Mouse (Mus musculus) lung, postnatal 10 days (tissue): ENCODE measurements around the gene Ptprd.

Experiments
- DNase-seq: peaks from one replicate; pipeline ENCODE4 v3.0.0; 2021

The Ptprd gene

DNA sequence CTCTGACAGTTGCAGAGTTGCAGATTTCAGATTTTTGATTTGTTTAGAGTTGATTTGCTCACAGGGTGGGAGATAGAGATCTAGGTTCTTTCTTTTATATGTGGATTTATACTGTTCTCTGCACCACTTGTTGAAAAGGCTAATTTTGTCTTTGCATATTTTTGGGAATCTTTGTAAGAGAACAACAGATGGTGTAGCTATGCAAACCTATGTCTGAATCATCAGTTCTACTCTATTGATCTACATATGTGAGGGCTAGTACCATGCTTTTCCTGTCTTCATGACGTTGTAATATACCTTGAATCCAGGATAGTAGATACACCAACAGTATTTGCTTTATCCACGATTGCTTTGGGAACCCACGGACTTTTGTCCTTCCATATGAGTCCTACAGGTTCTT lies 1628.7 kb downstream of the Ptprd start:
- DNase-seq: no peak

DNA sequence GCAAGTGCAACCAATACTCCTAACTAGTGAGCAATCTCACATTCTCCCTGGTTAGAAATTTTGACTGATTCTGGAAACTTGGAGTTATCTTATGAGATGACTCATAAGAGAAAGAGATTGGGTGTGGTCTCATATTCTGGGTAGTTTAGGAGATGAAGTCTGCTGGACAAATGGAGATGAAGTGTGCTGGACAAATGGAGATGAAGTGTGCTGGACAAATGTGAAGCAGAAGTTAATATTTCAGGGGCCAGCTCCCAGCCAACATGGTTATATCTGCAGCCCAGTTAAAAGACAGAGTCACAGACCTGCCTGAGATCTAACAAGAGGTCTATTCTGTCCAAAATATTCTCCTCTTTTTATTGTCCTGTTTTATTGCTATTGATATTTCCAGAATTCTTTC lies 1645.8 kb downstream of the Ptprd start:
- peak; percentile 11 for DNase-seq

DNA sequence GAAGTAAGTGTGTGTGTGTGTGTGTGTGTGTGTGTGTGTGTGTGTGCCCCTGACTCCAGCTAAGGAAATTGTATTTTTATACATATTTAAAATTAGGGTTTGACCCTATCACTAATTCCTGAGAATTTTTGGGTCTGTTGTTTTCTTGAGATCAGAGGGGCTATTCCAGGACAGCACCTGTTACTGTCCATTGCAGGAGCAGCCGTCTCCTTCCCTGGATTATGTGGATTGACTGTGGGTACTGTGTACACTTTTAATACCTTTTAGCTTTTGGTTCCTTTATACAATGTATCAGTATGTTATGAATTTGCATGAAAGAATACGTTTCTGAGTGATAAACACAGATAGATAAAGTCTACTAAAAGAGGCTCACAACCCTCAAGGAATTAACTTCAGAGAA lies 1670.0 kb downstream of the Ptprd start:
- no peak for DNase-seq

DNA sequence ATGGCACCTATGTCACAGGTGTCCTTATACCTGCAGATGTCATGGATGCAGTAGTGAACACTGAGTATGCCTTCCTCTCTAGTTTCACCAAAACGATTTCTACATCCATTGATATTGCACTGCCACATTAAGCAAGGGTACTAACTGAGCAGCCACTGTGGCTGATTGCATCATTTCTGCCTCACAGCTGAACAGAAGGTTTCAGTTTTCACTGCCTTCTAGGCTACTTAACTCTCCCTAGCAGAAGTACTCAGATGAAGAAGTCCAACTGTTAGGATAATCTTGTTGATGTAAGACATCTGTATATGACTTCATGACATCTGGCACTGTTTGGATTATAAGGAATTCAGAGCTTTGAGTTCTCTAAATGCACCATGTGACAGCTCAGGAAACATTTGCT lies 1678.8 kb downstream of the Ptprd start:
- DNase-seq: peak; percentile 27

DNA sequence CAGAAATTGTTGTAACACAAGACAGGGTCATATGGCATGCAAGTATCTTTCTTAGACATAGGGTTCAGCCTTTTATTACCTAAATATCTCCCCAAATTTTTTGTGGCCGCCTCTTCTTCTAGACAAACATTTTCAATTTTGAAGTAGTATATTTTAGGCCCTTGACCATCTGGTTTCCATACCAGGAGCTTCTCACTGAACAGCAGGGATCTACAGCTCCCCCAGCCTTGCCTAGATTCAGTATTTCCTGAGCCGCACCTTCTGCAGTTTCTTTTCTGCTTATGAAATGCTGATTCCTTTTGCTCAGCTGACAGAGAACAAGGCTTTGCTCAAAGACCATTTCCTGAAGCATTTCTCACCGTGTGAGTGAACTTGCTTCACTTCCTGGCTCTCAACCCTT lies 1686.5 kb downstream of the Ptprd start:
- no peak for DNase-seq

DNA sequence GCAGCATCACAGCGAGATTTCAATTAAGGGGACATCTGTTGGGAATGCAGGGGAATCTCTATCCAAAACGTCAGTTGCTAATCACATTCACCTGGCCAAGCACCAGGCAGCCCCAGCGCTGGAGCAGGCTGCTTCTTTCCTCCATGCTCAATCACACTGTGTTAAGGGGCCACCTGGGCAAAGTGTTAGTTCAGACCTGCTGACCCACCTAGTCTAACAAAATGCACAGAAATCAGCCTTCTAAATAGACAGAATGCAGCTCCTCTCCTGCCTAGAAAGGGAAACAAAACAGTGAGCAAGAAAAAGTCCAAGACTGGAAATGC lies 1708.5 kb downstream of the Ptprd start:
- DNase-seq: no peak

DNA sequence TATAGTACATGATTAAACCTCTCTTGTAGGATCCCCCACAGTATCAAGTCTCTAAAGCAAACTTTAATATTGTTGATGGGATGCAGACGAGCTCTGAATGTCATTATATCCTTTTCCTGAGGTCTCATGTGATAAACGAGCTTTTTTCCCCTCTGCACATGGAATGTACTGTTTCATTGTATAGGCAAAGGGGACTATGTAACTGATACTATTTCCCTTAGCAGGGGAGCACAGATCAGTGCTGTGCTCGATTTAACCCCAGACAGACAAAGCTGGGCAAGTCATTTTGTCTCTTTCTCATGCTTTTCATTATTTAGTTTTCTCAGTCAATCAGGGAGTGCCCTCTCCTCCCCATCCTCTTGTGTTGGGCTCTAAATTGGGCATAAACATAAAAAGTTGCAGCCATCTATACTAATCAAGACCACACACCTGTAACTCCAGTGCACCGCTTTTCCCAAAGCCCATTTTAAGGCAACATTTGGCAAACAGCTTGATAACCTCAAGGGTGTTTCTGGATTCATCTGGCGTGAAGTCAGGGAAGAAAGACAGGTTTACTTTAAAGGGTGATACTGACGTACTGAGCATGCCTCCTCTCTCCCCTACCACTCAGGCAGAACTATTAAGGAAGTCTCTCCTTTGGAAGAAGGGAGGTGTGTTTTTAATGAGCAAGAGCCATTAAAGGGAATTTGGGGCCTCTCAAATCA lies 1709.0 kb downstream of the Ptprd start:
- DNase-seq: no peak

DNA sequence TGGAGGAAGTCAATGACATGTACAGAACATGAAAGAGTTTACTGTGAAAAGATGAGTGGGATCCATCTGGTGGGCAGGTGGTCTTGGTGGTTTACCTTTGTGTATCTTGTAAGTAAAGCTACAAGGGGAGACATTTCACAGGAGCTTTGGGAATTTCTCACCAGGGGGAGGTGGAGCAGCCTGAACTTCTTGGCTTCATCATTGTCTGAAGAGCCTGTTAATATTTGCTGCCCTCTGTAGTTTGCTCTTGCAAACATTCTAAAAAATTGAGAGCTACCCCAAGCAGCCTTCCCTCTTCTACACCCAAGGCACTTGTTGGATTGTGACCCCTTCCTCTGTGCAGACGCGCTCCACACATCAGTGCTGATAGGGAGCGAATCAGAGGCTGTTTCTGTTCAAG lies 1725.9 kb downstream of the Ptprd start:
- peak; percentile 8 for DNase-seq

DNA sequence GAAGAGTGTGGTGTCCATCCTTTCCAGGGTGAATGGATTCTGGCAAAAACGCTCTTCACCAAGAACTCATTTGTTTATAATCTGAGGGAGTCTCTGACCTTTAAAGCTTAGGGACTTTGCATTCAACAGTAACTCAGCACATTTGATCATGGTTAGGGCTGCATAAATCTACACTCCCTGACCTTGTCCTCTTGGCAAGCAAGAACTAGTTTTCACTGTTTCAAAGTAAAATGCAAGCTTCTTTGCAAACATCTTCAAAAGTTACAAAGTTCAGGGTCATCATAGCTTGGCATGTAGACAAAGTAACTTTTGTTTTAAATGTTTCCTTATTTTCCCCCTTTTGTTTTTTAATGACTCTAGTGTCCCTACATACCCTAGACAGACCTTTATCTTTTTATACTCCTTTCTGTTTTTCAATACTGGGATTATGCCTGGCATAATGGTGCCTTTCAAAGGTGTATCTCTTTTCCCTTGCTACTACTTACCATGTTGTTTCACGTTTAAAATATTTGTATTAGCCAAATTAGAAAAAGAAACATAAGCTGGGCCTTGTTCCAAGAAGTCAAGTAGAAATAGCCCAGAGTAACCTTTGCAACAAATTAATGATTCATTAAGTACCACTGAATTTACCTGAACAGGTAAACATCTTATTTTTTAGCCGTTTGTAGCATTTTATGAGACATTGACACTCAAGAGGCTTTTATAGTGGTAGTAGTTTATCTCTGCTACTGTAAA lies 1743.2 kb downstream of the Ptprd start:
- no peak for DNase-seq

DNA sequence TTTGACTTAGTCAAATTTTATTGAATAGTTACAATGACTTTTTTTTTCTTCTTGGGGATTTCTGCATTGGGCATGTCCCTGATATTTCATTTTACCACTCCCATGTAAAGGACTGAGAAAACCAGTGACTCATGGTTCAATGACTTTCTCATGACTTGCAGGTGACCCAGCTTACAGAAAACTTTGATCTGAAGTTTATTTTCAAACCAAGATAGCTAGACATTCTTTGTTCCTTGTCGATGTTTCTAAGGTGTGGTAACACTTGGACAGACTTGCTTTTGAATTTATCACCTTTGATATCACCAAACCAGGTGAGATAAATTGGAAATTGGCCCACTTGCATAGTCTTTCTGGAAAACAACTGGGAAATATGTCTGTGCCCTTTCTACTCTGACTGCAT lies 1747.1 kb downstream of the Ptprd start:
- DNase-seq: no peak

DNA sequence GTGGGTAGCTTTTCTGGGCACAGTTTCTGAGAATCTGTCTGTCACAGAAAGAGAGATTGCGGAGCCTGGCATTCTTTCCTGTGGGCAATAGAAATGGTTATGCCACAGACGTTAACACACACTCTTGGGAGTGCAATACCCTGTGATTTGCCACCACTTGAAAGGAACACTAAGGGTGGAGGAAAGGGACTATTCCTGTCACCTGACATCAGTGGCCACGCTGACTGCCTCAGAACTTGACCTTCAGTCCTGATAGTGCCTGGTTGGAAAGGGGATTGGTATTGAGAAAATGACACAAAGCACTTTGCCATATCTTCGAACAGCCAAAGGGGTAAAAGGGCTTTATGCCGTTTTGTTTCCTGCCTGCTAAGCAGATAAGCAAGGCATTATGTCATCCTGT lies 1750.4 kb downstream of the Ptprd start:
- DNase-seq: no peak

DNA sequence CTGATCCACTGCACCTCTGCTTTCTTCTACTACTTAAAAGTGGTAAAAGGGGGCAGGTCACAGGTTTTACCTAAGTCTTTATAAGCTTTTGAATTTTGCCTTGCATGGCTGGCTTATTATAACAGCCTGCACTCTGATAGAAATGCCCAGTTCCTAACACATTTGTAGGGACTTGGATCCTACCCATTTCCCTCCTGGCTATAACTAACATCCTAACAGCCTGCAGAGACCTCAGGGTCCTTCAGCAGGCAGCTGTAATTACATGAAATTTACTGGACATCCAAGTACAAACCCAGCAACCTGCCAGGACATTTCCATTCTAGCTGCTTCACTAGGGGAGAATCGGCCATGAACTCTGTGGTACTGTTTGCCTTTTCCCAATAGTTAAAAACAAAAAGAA lies 1751.2 kb downstream of the Ptprd start:
- DNase-seq: no peak

DNA sequence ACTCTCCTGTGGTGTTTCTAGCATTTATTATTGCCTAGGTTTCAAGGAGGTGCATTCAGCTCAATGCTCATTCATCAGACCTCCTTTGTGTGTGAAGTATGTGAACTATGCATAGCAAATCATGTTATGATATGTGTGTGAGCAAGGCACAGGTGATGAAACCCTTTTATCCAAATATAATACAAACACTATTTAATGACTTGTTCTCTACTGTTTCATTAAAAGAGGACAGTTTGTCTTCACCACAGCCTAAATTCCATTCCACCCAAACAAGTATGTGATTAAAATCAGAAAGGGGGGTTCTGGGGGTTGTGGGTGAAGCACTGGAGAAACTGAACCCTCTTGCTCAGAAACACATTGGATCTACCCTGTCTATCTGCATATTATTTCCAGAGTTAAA lies 1752.1 kb downstream of the Ptprd start:
- no peak for DNase-seq

DNA sequence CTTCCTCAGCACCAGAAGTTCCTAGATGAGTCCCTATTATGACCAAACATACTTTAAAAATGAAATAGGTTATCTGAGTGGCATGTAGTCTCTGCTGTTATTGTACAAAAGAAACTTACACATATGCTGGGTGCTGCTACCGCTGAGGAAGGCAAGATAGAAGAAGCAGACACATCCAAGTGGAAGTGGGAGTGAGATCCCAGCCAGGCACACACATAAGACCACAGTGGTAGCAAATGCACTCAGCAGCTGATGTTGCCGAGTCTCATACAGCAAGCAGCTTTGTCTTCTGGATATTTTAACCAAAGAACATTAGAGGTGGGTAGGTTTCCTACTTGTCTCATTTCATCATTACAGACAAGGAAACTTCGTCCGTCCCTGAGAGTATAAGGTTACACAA lies 1759.5 kb downstream of the Ptprd start:
- DNase-seq: no peak

DNA sequence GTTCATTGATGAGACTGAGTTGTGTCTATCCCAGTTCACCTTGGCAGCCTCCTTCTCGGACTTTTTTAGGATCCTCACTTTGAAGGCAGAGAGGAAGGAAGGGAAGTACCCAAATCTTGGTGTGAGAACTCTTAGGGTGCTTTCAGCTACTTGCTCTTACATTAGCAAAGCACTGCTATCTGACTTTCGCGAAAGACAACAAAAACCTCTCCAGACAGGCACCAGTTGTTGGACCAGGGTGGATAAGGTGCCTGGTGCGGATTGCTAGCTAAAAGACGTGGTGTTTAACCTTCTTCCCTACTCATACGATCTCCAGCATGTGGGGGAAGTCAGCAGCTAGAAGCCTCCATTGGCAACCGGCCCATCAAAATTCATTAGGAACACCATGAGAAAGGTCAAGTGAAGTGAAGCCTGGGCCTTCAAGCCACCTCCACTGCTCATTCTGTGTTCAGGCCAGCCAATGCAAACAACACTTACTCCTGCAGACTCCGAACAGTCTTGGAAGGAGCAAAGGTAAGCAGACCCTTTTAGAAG lies 1760.7 kb downstream of the Ptprd start:
- peak; percentile 8 for DNase-seq

DNA sequence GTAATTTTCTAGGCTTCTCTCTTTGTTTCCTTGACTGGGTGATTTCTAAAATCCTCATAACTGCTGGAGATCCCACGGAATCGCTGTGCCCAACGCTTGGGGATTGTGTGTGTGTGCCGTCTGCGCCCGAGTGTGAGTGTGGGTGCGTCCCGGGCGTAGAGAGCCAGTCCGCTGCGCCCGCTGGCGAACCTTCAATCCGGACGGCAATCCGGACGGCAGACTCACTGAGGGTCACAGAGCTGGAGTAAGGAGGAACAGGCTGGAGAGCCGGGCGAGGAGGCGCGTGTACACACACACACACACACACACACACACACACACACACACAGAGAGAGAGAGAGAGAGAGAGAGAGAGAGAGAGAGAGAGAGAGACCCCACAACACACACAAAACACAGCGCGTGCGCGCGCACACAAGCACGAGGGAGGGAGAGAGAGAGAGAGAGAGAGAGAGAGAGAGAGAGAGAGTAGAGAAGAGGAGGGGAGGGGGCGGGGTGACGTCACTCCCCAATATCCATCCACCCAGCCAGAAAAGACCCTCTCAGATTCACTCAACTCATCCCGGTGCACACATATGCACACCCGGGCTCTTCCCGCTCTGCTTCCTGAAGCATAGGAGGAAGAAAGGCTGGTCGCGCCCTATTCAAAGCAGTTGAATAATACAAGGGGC lies 1761.3 kb downstream of the Ptprd start:
- peak; percentile 60 for DNase-seq

DNA sequence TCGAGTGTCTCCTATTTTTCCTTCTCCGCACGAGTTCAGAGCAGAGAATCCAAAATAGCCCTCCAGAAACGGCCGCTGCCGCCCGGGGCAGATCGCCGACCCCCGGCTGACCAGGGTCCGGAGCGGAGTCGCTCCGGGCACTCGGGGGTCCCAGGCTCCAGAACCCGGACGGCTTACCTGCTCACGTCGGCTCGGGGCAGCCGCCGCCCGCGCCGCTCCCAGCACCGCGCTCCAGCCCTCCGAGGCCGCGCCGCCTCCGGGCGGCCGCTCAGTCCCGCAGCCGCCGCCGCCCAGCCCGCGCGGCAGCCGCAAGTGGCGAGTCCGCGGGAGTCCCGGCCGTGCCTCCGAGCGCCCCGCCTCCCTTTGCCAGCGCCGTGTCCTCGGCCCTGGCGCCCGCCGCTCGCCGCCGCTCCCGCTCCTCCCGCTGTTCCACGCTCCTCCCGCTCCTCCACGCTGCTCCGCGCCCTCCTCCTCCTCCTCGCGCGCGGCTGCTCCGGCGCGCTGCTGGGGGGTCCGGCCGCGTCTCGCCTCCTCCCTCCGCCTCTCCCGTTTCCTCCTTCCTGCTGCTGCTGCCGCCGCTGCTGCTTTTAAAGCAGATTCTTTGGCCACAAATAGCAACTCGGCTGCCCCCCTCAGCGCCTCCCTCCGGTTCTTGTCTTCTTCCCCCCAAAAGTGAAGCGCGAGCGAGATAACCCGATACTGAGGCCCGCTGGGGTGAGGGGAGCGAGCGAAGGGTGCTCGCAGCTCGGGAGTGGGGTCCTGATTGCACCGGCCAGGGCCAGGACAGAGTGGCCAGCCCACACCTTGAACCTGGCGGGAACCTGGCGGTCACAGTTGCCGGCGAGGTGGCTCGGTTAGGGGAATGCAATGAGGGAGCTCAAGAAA lies 1762.1 kb downstream of the Ptprd start:
- peak; percentile 72 for DNase-seq

DNA sequence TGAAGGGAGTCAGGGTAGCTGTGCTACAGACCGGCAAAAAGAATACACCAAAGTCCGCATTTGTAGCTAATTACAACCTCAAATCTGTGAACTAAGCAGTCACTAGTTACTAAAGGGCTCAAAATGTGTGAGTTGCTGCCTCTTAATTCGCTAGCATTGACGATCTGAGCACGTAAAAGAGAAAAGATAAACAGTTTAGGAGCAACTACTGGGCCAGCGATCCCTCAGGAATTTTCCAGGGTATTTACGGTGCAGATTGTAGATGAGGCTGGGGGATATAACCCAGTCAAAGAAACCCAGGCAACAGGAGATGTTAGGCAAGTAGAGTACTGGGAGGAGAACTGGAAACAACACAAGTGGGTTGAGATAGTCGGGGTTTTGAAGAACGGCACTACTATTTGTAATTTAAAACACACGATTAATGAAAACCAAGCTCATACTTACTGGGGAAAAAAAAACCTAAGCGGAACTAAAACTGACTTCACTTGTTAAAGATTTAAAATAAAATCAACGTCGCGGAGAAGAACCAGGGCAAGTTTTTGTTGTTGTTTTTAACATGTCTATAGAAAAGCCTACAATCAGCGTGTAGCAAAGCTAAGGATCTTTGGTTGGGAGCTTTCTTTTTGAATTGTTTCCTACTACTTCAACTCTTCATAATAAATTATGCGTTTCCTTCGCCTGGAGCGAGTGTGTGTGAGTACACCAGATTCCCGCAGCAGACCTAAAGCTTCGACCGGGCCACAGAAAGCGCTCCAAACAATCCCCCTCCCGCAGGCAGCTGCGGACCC lies 1762.9 kb downstream of the Ptprd start:
- no peak for DNase-seq

DNA sequence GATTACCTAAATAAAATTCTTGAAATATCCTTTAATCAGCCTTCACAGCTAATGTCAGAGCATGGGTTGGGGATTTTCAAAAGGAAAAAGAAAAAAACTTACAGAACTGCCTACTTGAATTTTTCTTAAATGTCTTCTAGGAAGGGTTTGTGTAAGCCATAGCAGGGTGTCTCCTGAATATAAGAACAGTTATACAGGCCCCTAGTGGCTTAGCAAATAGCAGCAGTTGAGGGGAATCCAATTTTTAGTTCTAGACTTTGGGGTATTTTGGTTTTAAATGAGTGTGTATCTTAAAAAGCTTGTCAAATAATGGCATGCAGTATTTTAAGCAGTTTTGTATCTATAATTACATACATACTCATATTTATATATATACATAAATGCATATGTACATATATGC lies 1764.4 kb downstream of the Ptprd start:
- DNase-seq: peak; percentile 40

DNA sequence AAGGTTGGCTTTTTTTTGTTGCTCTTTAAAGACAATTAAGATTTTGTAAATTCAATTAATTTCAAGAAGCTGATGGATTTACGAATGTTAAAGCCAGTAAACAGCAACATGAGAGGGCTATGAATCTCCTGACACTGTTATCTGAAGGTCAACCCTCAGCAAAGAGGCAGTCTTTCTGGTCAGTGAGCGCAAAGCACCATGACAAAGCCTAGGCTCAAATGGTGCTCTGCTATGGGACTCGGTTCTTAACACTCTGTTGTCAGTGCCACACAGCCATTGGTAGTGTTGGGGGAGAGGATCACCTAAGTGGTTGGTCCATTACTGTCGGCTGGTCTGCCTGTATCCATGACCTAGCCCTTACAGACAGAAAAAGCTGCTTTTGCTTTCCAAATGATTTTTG lies 1767.0 kb downstream of the Ptprd start:
- no peak for DNase-seq

DNA sequence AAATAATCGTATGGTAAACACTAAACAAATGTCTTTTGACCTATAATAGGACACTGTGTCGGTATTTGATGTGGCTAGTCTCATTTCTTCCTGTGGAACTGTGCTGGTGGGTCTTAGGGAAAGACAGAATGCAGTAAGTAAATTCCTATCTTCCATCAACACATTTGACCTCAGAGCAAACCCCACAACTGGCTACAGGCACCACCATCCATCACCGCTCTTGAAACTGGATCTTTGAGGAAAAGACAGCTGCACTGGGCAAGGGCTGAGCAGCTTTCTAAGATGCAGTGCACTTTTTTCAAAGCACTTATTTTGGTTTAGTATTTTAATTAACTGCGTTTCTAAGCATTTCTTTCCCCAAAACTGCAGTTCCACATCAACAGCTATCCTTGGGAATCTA lies 1768.2 kb downstream of the Ptprd start:
- no peak for DNase-seq

DNA sequence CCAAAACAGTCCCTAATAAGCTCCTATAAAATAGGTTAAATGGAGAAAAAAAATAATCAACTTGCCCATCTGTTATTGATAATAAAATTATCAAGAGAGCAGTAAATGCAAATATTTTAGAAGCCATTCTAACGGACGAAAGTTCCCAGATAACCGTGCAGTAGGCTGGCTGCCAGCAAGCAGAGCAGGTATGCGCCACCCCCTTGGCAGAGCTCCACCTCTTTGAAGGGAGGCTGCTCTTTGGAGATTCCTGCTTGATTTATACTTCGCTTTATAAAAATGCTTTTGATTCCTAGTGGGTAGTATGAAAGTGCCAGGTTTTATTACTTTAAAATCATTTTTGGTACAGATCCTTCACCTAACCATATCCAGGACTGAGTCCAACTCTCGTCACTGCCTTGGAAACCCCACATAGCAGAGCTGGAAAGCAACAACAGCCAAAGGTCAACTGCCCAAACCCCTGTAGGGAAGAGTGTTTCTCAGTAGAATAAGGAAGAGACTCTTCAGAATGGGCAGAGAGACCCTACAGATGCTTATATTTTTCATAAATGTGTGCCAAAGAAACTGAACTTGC lies 1770.9 kb downstream of the Ptprd start:
- DNase-seq: peak; percentile 25
